Mouse (Mus musculus) MEL (cell line): ENCODE measurements around the gene Aqr.

Experiments
- CTCF ChIP-seq, 3 experiments: IDR thresholded peaks in 2 of 3; conservative IDR thresholded peaks in 1 of 3; 2 replicates each; pipeline ENCODE4 v1.5.1; 2011 to 2012; ENCODE audit warnings: low read length in 3 of 3, low read depth in 2 of 3, mild to moderate bottlenecking in 2 of 3, improper control_type of control experiment in 1 of 3, inconsistent platforms in 1 of 3, mixed read lengths in 1 of 3, moderate library complexity in 1 of 3; ENCODE audit not compliant: control insufficient read depth in 1 of 3, insufficient read depth in 1 of 3, poor library complexity in 1 of 3, severe bottlenecking in 1 of 3
- HCFC1 ChIP-seq: IDR thresholded peaks from 2 replicates; pipeline ENCODE4 v1.6.1; 2012; ENCODE audit warnings: low read depth, mild to moderate bottlenecking, inconsistent platforms, low read length, improper control_type of control experiment, moderate library complexity
- MYB ChIP-seq: IDR thresholded peaks from 2 replicates; pipeline ENCODE4 v1.6.1; 2011; ENCODE audit warnings: mild to moderate bottlenecking, low read depth, low read length, improper control_type of control experiment
- NRF1 ChIP-seq: IDR thresholded peaks from 2 replicates; pipeline ENCODE4 v1.6.1; 2014; ENCODE audit warnings: low read depth, mild to moderate bottlenecking, inconsistent platforms, low read length, improper control_type of control experiment, moderate library complexity; ENCODE audit not compliant: poor library complexity, insufficient read depth, severe bottlenecking
- TAL1 ChIP-seq: IDR thresholded peaks from 2 replicates; pipeline ENCODE4 v1.6.1; 2012; ENCODE audit warnings: mild to moderate bottlenecking, inconsistent platforms, low read length, moderate library complexity, mixed read lengths
- ZC3H11A ChIP-seq: IDR thresholded peaks from 2 replicates; pipeline ENCODE4 v1.6.1; 2012; ENCODE audit warnings: low read depth, mild to moderate bottlenecking, inconsistent platforms, low read length, improper control_type of control experiment
- ZKSCAN1 ChIP-seq: IDR thresholded peaks from 2 replicates; pipeline ENCODE4 v1.6.1; 2012; ENCODE audit warnings: low read depth, mild to moderate bottlenecking, inconsistent platforms, low read length, improper control_type of control experiment, moderate library complexity

DNA sequence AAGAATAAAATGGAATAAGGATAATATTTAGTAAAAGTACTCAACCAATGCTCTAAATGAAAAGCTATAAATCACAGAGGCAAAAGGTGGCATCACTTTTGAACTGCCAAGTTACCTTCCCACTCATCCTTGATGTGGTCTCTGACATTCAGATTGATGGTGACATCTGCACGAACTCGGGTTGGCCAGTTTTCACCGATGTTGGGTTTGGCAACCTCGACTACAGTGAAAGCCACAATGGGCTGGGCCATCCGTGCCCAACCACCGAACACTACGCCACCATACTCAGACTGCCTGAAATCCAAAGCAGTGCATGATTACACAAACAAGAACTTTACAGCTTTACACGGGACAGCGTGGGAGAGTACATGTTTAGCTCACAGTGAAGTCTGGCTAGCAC lies 50.1 kb downstream of the Aqr start:
- TF ChIP-seq CTCF (IDR thresholded peaks at IDR 0.05 in 2 of 3, conservative IDR thresholded peaks at IDR 0.05 in 1 of 3; ENCODE audit: control insufficient read depth in 1 of 3, insufficient read depth in 1 of 3, low read depth in 2 of 3, low read length in 3 of 3, poor library complexity in 1 of 3, severe bottlenecking in 1 of 3) = no peak
- TF ChIP-seq MYB = no peak
- TF ChIP-seq ZC3H11A = no peak
- TF ChIP-seq HCFC1 = no peak
- TF ChIP-seq ZKSCAN1 = no peak
- TF ChIP-seq NRF1 = no peak
- no peak for TF ChIP-seq TAL1
